Mouse (Mus musculus): ENCODE measurements around the gene Ldlrap1. TPM values are rescaled to one million over a fixed set of nuclear protein-coding genes. Genes with fewer than 3 reads are reported as not detected.

Gene Ldlrap1
- polyA plus RNA-seq, 1 experiment from 2014 or later = 14.5 TPM

GRCm38 (mm10) chr4:134786946-134787345 is 19.1 kb upstream of the Ldlrap1 start:
- no peak overlapping the region for H3K27ac ChIP-seq (replicated peaks; ENCODE audit: low read depth, low read length)
- H3K4me2 ChIP-seq (ENCODE audit: low read depth, severe bottlenecking) = no peak overlapping the region
- no peak for DNase-seq (ENCODE audit: low spot score)
- WGBS = 30% methylated on average over 10 of the region's 10 CpGs
- no peak overlapping the region for H3K4me3 ChIP-seq (ENCODE audit: low read depth, low read length)
- no peak for ATAC-seq (ENCODE audit: insufficient number of reproducible peaks, low FRiP score, low TSS enrichment, low read depth)
- no peak overlapping the region for H3K9ac ChIP-seq (ENCODE audit: low read length)
- no peaks in the 10 kb centered on the region for H3K27me3 ChIP-seq (ENCODE audit: control insufficient read depth, insufficient read depth, low read length)
- H3K4me1 ChIP-seq (ENCODE audit: control insufficient read depth, insufficient read depth, low read length) = no peaks in the 10 kb centered on the region
- H3K9me3 ChIP-seq (ENCODE audit: control insufficient read depth, low read length) = no peaks in the 10 kb centered on the region
- H3K36me3 ChIP-seq (ENCODE audit: control insufficient read depth, insufficient read depth, low read length) = no peaks in the 10 kb centered on the region

DNA sequence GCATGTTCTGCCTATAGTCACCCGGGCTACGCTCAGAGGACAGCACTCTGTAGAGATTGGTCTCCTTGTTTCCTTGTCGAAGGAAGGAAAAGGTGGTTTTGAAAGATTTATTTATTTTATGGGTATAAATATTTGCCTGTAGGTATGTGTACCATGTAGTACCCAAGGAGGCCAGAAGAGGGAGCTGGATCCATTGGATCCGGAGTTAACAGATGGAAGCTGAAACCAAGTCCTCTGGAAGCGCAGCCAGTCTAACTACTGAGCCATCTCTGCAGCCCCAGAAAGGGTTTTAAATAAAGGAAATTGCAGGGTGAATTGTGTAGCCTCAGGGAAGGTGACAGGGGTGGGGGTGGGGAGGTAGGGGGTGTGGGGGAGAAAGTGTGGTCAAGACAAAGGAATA is 16.9 kb upstream of the Ldlrap1 start:
- Histone ChIP-seq H3K36me3 (ENCODE audit: control insufficient read depth, insufficient read depth, low read length) (no peaks in the 10 kb centered on the region), H3K9me3 (ENCODE audit: control insufficient read depth, low read length) (no peaks in the 10 kb centered on the region), H3K9ac (ENCODE audit: low read length) (no peak overlapping the region), H3K4me2 (ENCODE audit: low read depth, severe bottlenecking) (no peak overlapping the region), H3K4me1 (ENCODE audit: control insufficient read depth, insufficient read depth, low read length) (peaks cover 6% of the 10 kb centered on the region), H3K4me3 (ENCODE audit: low read depth, low read length) (no peak overlapping the region), H3K27ac (replicated peaks; ENCODE audit: low read depth, low read length) (no peak overlapping the region), H3K27me3 (ENCODE audit: control insufficient read depth, insufficient read depth, low read length) (no peaks in the 10 kb centered on the region)
- ATAC-seq (ENCODE audit: insufficient number of reproducible peaks, low FRiP score, low TSS enrichment, low read depth) (no peak), DNase-seq (ENCODE audit: low spot score) (peak; percentile 75)
- WGBS = 45% methylated on average over 5 of the region's 5 CpGs

DNA sequence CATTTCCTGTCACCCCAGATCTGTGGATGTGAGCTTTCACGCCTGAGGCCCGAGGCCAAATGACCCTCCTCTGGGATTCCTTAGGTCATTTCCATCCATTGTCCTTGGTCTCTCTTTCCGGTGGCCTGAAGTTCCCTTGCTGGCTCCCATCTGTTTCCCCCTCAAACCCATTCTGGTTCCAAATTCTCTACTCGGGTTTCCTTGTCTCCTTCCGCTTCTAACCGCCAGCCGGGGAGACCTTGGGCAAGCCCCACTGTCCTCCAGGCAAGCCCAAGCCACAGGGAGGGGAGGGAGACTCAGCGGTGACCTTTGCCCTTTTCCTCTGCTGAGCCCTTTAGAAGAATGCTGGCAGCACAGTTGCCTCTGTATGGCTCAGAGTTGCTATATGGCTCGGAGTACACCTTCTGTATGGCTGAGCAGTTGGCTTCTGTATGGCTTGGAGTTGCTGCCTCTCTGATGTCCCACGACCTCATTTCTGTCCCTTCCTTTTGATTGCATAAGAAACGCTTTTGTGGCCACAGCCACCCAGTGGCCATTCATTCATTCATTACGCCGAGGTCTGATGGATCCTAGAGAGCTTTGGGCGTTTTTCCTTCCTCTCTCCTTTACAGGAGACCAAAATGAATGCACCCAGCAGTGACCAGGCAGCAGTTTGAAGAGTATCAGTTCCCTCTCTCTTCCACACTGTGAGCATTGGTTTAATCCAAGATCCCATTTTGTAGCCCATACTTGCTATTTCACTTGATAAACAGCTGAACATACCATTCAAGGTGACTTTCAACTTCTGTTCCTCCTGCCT is 11.5 kb upstream of the Ldlrap1 start:
- H3K4me3 ChIP-seq (ENCODE audit: low read depth, low read length) = no peak overlapping the region
- no peaks in the 10 kb centered on the region for H3K36me3 ChIP-seq (ENCODE audit: control insufficient read depth, insufficient read depth, low read length)
- H3K9me3 ChIP-seq (ENCODE audit: control insufficient read depth, low read length) = no peaks in the 10 kb centered on the region
- ATAC-seq (ENCODE audit: insufficient number of reproducible peaks, low FRiP score, low TSS enrichment, low read depth) = no peak
- H3K9ac ChIP-seq (ENCODE audit: low read length) = no peak overlapping the region
- peaks cover 14% of the 10 kb centered on the region for H3K4me1 ChIP-seq (ENCODE audit: control insufficient read depth, insufficient read depth, low read length)
- WGBS = 44% methylated on average over 14 of the region's 14 CpGs
- peak; percentile 45 for DNase-seq (ENCODE audit: low spot score)
- no peak overlapping the region for H3K4me2 ChIP-seq (ENCODE audit: low read depth, severe bottlenecking)
- no peak overlapping the region for H3K27ac ChIP-seq (replicated peaks; ENCODE audit: low read depth, low read length)
- no peaks in the 10 kb centered on the region for H3K27me3 ChIP-seq (ENCODE audit: control insufficient read depth, insufficient read depth, low read length)

DNA sequence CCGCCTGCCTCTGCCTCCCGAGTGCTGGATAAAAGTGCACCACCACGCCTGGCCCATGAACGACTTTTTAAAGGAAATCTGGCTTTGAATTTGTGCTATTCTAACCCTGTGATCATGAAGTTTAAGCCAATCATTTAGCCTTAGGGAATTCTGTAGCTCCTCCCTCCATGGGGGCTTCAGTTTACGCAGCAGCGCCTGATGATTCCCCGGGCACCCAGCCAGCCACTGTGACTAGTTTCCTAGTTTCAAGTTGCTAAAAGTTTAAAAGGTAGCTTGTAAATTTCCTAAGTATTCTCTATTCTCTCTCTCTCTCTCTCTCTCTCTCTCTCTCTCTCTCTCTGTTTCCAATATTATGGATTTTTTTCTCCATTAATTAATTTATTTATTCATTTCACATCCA is 8.4 kb upstream of the Ldlrap1 start:
- H3K9me3 ChIP-seq (ENCODE audit: control insufficient read depth, low read length) = no peaks in the 10 kb centered on the region
- H3K4me1 ChIP-seq (ENCODE audit: control insufficient read depth, insufficient read depth, low read length) = peaks cover 14% of the 10 kb centered on the region
- 64% methylated on average over 7 of the region's 7 CpGs for WGBS
- no peaks in the 10 kb centered on the region for H3K27me3 ChIP-seq (ENCODE audit: control insufficient read depth, insufficient read depth, low read length)
- H3K9ac ChIP-seq (ENCODE audit: low read length) = no peak overlapping the region
- no peak for ATAC-seq (ENCODE audit: insufficient number of reproducible peaks, low FRiP score, low TSS enrichment, low read depth)
- no peaks in the 10 kb centered on the region for H3K36me3 ChIP-seq (ENCODE audit: control insufficient read depth, insufficient read depth, low read length)
- no peak overlapping the region for H3K4me3 ChIP-seq (ENCODE audit: low read depth, low read length)
- DNase-seq (ENCODE audit: low spot score) = no peak
- no peak overlapping the region for H3K27ac ChIP-seq (replicated peaks; ENCODE audit: low read depth, low read length)
- H3K4me2 ChIP-seq (ENCODE audit: low read depth, severe bottlenecking) = no peak overlapping the region

- 0 out of 2 replicates have a peak, but pooled peaks have one; percentile 19 for ATAC-seq (ENCODE audit: insufficient number of reproducible peaks, low FRiP score, low TSS enrichment, low read depth)
- Histone ChIP-seq H3K4me1 (ENCODE audit: control insufficient read depth, insufficient read depth, low read length) (peaks cover 14% of the 10 kb centered on the region), H3K36me3 (ENCODE audit: control insufficient read depth, insufficient read depth, low read length) (no peaks in the 10 kb centered on the region), H3K27me3 (ENCODE audit: control insufficient read depth, insufficient read depth, low read length) (no peaks in the 10 kb centered on the region), H3K4me3 (ENCODE audit: low read depth, low read length) (no peak overlapping the region), H3K4me2 (ENCODE audit: low read depth, severe bottlenecking) (no peak overlapping the region), H3K27ac (replicated peaks; ENCODE audit: low read depth, low read length) (no peak overlapping the region), H3K9me3 (ENCODE audit: control insufficient read depth, low read length) (no peaks in the 10 kb centered on the region), H3K9ac (ENCODE audit: low read length) (no peak overlapping the region)
- no peak for DNase-seq (ENCODE audit: low spot score)
- 45% methylated on average over 14 of the region's 14 CpGs for WGBS
Observed at GRCm38 (mm10) chr4:134775234-134775944, 7.6 kb upstream of the Ldlrap1 start.

- Histone ChIP-seq H3K9ac (ENCODE audit: low read length) (no peak overlapping the region), H3K36me3 (ENCODE audit: control insufficient read depth, insufficient read depth, low read length) (no peaks in the 10 kb centered on the region), H3K4me2 (ENCODE audit: low read depth, severe bottlenecking) (no peak overlapping the region), H3K4me1 (ENCODE audit: control insufficient read depth, insufficient read depth, low read length) (peaks cover 5% of the 10 kb centered on the region), H3K4me3 (ENCODE audit: low read depth, low read length) (no peak overlapping the region), H3K27me3 (ENCODE audit: control insufficient read depth, insufficient read depth, low read length) (no peaks in the 10 kb centered on the region), H3K27ac (replicated peaks; ENCODE audit: low read depth, low read length) (no peak overlapping the region), H3K9me3 (ENCODE audit: control insufficient read depth, low read length) (no peaks in the 10 kb centered on the region)
- ATAC-seq (ENCODE audit: insufficient number of reproducible peaks, low FRiP score, low TSS enrichment, low read depth) (no peak), DNase-seq (ENCODE audit: low spot score) (no peak)
- WGBS = 85% methylated on average over 6 of the region's 6 CpGs
Observed at GRCm38 (mm10) chr4:134774126-134774525, 6.3 kb upstream of the Ldlrap1 start.

DNA sequence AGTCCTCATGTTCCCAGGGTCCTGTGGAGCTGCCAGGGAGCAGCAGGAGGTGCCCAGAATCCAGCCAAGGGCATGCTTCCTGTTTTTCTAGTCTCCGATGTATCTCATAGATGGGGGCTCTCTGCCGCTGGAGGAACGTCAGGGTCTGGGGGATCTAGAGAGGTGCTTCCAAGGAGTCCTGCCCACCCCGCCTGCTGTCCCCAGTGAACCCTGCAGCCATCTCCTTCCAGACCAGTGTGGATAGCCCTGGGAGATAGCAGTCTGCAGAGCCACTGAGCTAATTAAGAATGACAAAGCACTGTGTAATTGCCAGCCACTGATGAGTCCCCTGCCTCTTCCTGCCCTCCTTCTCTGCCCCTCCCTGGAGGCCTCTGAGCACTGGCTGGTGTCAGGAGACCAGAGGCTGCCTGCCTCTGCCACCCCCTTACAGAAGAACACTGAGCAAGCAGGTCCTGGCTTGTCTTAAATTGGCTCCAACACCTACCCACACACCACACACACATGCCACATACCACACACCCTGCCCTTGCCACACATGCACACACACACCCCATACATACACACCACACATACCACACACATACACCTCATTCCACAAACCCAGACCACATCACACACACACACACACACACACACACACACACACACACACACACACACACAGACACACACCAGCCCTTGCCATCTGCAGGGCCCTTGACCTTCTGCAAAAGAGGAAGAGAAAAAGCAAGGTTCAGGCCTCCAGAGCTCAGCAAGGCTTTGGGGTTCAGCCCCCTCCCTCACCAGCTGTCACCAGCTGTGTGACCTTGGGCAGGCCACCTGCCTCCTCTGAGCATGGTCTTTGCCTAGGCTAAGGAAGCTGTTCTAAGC is 5.2 kb upstream of the Ldlrap1 start:
- DNase-seq (ENCODE audit: low spot score) (no peak), ATAC-seq (ENCODE audit: insufficient number of reproducible peaks, low FRiP score, low TSS enrichment, low read depth) (no peak)
- Histone ChIP-seq H3K4me3 (ENCODE audit: low read depth, low read length) (no peak overlapping the region), H3K4me1 (ENCODE audit: control insufficient read depth, insufficient read depth, low read length) (peaks cover 8% of the 10 kb centered on the region), H3K4me2 (ENCODE audit: low read depth, severe bottlenecking) (no peak overlapping the region), H3K9me3 (ENCODE audit: control insufficient read depth, low read length) (no peaks in the 10 kb centered on the region), H3K9ac (ENCODE audit: low read length) (no peak overlapping the region), H3K36me3 (ENCODE audit: control insufficient read depth, insufficient read depth, low read length) (no peaks in the 10 kb centered on the region), H3K27ac (replicated peaks; ENCODE audit: low read depth, low read length) (no peak overlapping the region), H3K27me3 (ENCODE audit: control insufficient read depth, insufficient read depth, low read length) (no peaks in the 10 kb centered on the region)
- 40% methylated on average over 4 of the region's 4 CpGs for WGBS

DNA sequence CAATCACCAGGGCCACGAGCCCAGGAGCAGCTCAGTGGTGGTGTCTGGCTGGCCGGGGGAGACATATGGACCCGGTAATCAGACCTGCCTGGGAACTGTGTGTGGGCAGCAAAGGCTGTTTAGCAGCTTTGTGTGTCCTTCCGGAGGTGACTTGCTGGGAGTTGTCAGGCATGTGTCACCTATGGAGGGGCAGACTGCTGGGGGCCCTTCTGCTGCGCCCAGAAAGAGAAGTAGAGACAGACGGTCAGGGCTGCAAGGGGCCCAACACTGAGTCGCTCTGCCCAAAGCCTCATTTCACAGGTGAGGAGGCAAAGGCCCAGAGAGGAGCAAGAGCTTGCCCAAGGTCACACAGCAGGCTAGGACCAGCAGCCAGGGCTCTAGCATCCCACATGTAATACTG is 2.1 kb upstream of the Ldlrap1 start:
- Histone ChIP-seq H3K9me3 (ENCODE audit: control insufficient read depth, low read length) (no peaks in the 10 kb centered on the region), H3K27ac (replicated peaks; ENCODE audit: low read depth, low read length) (no peak overlapping the region), H3K4me3 (ENCODE audit: low read depth, low read length) (no peak overlapping the region), H3K27me3 (ENCODE audit: control insufficient read depth, insufficient read depth, low read length) (no peaks in the 10 kb centered on the region), H3K36me3 (ENCODE audit: control insufficient read depth, insufficient read depth, low read length) (no peaks in the 10 kb centered on the region), H3K9ac (ENCODE audit: low read length) (no peak overlapping the region), H3K4me1 (ENCODE audit: control insufficient read depth, insufficient read depth, low read length) (peaks cover 9% of the 10 kb centered on the region; the same call in 1 of the 2 replicates), H3K4me2 (ENCODE audit: low read depth, severe bottlenecking) (no peak overlapping the region)
- DNase-seq (ENCODE audit: low spot score) = no peak
- WGBS = 55% methylated on average over 7 of the region's 7 CpGs
- no peak for ATAC-seq (ENCODE audit: insufficient number of reproducible peaks, low FRiP score, low TSS enrichment, low read depth)

Data from limb, embryonic 11.5 days (tissue).